Mouse (Mus musculus) frontal cortex, adult (tissue): ENCODE measurements around the gene Scn10a.

Experiments
- ATAC-seq: cut with Nextera tagmentation; 2 replicates; pipeline ENCODE4 v1.9.2; 2017; ENCODE audit warnings: mild to moderate bottlenecking, moderate library complexity, mixed read lengths; ENCODE audit not compliant: low TSS enrichment

Scn10a gene

DNA sequence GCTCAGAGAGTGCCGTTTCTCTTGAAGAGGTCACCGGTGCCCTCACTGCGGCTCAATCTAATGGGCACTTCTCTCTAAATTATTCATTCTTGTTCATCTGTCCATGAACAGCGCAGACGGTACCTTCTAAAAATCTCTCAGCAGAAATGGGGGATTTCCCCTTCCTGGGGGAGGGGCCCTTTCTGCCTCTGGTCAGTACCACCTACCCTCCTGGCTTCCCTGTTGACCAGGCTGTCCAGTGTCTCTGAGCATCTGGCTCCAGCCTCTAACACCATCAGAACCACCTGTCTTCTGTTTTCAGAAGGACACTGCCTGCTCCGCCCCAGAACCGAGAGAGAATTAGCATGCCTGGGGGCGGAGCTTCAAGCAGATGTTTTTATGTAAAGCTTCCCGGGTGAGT lies 143.4 kb downstream of the Scn10a start:
- no peak for ATAC-seq

DNA sequence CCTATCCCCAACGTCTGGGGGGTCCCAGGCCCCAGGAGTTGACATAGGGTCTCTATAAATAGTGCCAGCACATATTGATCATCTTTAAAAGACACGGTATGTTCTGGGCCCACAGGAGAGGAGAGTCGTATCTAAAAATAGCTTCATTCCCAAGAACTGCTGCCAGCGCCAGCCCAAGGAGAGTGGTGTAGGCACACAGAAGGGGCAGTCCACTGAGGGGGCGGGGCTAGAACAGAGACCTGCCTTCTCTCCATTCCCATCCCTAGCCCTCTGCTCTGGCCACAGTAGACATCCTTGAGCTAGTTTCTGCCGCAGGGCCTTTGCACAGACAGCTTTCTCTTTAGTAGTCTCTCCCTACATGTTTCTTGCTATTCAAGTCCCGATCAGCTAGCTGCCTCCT lies 144.8 kb downstream of the Scn10a start:
- ATAC-seq, result no peak

DNA sequence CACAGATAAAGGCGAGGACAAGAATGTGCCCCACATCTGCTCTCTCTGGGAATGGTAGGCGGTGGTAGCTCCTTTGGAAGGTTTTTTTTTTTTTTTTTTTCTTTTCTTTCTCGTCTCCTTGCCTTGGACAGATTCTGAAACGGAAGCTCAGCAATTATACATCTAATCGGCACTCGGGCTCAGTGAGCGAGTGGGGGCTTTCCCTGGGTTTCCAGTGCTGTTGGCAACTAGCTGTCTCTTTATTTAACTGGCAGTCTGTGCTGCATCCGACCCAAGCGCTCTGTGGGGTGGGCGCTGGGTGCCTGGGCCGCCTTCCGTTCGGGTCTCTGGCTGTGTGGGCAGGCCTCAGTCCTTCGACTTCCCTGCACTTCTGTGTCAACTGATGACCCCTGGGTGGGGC lies 146.1 kb downstream of the Scn10a start:
- ATAC-seq, result no peak

DNA sequence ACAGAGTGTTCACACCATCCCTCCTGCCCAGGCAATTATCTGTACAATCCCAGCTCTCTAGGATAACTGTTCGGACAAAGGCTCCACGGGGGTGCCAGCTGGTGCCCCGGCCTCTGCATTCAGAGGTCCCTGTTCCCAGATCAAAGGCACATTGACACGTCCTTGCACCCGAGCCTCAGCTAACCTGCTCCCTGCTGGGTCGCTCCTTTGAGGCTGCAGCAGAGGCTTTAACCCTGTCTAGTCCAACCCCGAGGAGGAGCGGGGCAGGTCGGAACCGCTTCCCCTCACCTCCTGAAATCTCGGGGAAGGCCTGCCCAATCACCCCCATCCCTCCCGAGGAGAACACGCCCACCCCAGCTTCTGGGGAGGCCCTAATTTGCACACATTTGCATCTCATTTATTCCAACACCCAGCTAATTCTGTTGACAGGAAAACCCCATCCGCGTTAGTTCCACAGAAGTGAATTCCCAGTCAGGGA lies 147.7 kb downstream of the Scn10a start:
- ATAC-seq, result peak; percentile 35; the same call in 1 of the 2 replicates

DNA sequence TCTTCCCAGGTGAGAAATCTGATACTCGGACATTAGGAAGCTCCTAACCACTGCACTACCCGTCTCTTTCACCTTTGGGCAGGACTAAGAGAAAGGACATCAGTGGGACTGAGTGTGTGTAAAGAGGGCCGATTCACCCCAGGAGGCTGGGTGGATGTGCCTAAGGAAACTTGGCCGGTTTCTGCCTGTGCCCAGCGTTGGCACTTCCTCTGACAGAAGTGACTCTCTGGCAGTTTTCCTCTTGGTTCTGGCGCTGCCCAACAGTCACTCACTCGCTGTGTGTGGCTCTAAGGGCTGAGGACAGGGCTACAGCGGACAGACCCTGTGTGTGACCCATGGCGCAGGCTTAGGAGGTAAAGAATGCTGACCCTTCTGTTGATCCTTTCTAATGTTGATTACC lies 148.5 kb downstream of the Scn10a start:
- ATAC-seq, result no peak

DNA sequence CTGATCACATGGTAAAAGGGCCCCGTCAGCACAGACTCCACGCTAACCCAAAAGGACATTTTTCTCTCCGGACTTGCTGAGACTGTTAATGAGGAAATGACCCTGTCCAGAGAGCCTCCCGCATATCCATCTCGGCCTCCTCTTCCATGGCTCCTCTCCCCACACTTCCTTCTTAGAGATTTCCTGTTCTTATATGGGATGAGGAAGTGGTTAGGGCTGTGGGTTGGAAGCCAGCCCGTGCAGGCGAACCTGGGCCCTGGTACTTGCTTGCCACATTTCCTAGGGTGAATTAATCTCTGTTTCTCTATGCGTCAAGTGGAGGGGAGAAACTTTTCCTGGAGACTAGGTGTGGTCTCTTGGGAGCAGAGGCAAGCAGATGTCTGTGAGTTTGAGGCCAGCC lies 150.4 kb downstream of the Scn10a start:
- no peak for ATAC-seq

DNA sequence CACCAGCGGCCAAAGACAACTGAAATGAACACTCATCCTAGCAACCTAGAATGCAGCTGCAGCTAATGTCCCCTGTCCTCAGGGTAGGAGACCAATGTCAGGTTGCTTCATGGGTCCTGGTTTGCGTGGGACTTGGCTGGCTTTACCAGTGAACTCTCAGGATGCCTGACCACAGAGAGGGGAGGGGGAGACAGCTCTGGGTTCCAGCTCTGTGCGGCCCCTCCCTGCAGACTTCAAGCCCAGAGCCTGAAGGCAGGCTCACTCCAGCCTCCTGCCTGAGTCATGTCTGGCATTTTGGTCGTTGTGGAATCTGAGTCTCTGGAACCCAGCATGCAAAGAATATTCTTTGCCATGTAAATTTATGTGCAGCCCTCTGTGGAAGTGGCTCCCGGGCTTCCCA lies 151.3 kb downstream of the Scn10a start:
- no peak; the same call in 1 of the 2 replicates for ATAC-seq

DNA sequence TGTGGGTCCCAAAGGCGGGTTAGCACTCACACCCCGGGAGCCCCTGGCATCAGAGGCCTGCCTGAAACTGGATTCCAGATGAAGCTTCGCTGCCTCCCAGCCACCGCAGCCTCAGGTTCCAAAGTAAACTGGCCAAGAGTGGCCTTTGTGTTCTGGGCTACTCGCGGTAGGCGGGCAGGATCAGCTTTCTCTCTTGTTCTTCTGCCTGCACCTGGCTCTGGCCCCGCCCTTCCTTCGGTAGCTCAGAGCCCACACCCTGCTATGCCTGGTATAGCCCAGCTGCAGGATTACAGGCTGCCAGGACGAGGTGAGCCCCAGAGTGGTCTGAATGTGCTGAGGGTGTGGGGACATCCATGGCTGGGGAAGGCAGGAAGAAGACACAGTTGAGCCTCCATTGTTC lies 152.9 kb downstream of the Scn10a start:
- ATAC-seq, result no peak

DNA sequence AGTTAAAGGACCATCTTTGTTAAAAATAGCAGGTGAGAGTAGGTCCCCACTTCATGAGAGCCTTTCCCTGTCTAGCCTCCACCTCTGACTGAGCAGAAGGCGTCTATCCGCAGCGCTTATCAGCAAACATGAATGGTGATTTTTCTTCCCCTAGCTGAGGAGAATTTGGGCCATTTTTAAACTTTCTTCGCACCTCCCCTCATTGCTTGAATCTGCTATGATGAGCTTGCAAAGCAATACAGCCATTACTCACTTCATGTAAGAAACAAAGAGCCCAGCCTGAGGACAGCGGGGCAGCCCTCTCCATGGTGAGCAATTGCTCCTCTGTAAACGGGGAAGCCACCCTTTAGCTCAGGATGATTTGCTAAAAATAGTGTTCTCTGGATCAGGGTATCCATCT lies 154.3 kb downstream of the Scn10a start:
- ATAC-seq, result peak; percentile 78

DNA sequence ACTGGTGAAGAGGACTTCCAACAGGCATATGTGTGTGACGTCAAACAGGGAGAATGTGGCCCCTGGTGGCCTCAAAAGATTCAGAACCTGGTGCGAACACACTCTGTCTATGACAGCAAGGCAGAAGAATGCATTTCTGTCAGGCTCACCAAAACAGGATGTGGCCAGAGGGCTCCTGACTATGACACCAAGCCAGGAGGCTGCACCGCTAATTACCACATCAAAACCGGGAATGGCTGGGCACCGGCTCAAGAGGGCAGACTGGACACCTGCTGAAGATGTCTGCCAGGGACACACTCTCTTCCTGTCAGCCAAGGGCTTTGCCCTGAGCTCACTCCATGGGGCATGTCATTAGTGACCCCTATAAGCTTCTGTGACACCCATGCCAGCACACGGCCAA lies 155.5 kb downstream of the Scn10a start:
- ATAC-seq, result no peak

DNA sequence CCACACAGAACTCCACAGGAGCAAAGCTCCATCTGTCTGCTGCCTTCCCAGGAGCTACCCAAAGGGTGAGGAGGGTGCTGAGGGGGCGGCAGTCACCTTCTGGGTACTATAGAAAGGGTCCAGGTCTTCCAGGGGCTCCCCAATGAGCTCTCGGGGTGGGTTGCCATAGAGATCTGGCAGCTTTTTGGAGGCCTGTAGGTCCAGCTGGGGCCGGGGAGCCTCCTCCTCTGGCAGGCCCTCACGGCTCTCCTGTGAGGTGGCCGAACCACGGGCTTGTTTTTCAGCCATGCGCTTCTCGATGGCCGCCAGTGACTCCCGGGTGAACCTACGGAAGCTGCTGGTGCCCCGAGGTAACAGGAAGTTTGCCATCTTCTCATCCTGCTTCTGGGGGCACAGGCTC lies 156.9 kb downstream of the Scn10a start:
- ATAC-seq, result no peak

DNA sequence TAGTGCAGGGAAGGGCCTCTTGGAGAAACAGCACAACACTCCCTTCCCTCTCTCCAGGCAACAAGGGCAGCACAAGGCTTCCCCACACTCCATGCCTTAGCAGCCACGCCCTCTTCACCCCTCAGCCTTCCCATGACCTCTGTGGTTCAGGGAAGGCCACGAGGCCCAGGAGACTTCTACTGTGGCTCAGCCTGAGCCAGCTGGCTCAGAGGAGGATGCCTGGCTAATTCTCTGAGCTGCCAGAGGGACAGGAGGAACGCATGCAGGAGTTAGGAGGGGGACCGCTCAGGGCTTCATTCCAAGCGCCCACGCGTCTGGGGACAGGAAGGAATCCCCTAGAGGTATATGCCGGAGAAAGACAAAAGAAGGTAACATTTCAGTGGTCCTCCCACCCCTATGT lies 157.4 kb downstream of the Scn10a start:
- ATAC-seq, result no peak

DNA sequence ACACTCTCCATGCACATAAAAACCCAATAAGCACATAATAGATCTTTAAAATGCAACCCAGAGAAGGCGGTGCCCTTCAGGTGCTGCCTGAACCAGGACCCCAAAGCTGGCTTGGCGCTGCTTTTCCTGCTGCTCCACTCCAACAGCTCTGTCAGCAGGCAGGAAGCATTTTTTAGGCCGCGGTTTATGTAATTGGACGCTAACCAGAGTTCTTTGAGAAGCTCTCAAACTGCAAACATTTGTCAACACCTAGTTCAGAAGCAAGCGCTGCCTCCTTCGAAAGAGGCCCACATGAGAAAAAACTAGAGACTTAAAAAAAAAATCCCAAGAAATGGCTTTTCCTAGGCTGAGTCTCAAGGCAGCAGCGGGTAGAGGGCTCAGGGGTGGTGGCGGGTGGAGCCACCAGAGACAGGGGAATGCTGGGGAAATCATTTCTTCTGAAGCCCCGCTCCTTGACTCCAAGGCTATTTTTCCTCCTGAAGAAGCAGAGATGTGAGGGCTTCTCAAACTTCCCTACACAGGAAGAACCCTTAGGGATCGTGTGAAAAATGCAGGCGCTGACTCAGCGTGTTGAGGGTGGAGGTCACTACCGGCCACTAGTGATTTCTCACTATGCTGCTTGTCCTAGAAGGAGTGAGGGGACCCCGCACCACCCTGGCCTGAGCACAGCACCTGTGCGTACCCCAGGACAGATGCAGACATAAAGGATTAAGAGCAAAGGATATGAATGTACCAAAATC lies 159.4 kb downstream of the Scn10a start:
- peak; percentile 76 for ATAC-seq
